Mouse (Mus musculus) lung, postnatal 10 days (tissue): Measurements from ENCODE around the gene Kif5c.
A peak's percentile ranks its signal among the peaks of the same experiment; 100 is the strongest.

Experiments used
- DNase-seq: peaks from one replicate; pipeline ENCODE4 v3.0.0; 2021

Kif5c gene

DNA sequence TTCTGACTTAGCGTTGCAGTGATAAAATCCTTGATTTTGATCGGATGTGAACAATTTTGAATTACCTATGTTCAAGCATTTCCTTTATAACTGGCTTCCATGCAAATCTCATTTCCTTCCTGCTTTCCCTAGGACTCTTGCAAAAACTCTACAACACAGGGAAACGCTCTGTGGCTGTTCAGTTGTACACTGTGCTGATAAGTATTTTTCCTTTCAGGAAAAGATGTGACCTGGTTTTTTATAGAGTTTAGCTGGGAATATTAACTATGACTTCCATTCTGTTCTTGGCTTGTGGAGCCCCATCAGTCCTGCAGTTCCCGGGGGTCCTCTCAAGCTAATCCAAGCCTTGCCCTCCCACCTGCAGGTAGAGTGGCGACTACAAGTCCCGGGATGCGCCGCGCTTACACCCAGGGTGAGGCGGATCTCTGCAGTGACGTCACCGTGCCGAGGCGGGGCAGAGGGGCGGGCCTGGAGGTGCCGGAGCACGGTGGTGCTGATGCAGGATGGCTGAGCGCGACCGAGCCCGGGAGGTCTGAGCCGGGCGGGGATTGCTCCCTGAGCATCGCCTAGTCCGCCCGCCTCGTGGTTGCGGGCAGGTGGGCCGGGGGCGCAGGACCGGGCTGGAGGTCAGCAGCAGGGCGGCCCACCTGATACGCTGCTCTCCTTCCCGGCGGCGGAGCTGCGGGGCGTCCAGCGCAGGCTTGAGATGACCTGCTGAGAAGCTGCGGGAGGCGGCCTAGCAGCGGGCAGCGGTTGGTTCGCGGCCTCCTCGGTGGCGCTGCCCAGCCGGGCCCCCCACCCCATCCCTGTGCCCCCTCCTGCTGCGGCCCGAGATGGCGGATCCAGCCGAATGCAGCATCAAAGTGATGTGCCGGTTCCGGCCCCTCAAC, at the start of gene Kif5c:
TSS of gene Kif5c (plus strand) at position 470 of the 890 bp plus-strand sequence.
- DNase-seq: peak; percentile 84

DNA sequence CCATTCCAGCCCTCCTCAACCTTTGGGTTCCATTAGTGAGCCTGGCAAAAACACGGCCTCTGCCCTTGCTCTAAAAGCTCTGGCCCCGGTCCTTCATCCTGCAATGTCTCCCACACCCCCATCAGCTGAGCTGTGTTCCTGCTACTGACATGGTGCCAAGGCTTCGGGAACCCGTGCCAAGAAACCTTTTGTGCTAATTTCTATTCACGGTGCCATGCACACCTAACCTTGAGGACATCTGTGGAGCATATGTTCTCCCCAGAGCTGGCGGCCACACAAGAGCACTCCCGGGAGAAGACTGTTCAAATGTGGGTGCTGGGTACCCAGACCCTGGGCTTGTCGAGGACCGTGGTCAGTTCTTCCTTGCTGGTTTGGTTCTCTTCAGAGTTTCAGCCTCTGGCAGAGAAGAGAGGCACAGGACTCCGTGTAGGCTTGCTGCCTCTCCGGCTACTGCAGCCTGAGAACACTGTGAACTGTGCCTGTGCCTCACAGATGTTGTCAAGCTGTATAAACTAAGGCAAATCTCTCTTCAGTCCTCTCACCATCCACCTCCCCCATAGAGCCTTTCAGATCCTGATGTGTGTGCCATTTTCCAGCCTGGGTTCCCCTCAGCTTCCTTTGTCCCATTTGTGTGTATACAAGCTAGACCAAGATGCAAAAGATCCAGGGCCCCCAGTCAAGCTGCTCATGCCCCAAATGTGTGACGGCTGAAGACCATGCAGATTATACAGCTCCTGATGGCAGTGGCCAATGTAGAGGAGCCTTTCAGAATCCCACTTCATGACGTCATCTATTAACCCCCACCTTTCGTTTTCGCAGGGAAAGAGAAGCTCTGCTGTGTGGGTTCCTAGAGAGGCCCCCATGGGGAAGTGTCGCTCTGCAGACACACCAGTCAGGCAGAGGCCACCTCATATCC, 49.0 kb upstream of the Kif5c start:
- DNase-seq: no peak

DNA sequence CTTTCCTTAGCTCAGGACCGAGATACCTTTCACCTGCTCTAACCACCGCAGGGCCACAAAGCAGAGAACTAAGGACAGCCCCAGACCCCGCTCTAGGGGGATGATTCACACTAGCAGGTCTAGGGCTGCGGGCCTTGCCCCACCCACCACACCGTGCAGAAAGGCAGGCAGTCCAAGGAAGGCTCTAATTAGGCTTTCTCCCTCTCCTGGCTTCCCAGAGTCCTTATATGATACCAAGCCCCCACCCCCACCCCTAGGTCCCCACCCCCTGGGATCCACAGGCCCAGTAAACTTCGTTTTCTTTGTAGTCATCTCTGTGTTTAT, 48.4 kb upstream of the Kif5c start:
- DNase-seq: no peak

DNA sequence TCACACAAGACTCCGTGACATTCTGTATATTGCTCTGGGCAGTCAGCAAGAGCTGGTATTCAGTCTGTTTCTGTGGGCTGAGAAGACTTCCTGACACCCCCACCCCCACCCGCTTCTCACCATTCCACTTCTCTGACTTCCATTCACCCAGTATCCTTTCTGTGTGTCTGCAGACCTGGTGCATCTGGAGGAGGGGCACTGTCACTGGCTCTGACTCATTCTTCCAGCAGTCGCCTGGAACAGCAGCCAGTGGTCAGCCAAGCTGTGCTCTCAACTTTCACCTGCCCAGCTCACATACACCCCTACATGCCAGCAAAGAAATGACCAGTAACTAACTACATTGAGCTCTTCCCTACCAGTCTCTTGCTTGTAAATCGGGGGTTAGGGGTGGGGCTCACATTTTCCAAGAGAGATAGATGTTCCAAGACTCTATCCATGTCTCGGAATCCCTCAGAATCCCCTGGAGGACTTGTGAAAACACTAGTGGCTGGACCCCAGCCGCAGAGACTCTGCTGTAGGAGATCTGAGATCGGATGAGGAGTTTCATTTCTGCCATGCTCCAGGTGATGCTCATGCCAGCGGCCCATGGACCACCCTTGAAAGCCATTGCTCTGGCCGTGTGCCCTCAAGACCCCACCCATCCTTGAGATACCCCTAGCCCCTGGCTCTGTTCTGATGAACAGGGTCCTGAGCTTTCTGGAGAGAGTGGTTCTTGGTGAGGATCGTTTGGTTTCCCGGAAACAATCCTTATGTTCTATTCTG, 47.8 kb upstream of the Kif5c start:
- no peak for DNase-seq

DNA sequence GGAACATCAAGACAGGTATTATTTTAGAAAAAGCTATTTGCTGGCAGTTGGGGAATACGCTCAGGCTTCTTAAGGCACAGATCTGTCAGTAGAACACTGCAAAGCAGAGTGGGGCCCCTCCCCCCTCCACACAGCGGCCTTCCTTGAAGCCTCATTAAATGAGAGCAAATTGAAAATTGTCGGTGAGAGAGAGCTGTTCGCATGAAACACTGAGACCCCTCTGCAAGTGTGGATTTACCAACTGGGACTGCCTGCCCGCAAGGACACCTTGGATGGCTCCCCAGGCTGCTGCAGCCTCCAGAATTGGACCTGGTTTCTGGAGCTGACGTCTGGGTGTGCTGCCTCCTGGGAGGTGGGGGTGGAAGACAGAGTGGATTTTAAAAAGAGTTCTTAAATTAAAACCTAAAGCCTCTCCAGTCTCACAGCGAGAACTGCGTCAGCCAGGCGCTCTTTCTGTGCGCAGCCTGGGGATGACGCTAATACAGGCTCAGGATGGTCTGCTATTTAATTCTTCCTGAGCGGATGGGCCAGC, 46.9 kb upstream of the Kif5c start:
- DNase-seq: no peak

DNA sequence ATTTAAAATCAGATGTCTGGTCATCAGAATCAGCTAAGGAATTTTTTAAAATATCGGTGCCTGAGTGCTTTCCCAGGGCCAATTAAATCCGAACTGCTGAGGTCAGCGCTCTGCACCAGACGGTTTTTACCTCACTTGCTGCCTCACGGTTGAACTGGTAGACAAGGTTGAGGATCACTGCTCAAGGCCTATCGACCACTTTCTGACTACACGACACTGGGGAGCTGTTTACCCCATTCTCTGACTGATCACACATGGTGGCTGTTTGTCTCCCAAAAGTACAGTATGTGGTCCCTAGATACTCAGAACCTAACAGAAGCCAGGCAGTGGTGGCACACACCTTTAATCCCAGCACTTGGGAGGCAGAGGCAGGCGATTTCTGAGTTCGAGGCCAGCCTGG, 46.4 kb upstream of the Kif5c start:
- no peak for DNase-seq

DNA sequence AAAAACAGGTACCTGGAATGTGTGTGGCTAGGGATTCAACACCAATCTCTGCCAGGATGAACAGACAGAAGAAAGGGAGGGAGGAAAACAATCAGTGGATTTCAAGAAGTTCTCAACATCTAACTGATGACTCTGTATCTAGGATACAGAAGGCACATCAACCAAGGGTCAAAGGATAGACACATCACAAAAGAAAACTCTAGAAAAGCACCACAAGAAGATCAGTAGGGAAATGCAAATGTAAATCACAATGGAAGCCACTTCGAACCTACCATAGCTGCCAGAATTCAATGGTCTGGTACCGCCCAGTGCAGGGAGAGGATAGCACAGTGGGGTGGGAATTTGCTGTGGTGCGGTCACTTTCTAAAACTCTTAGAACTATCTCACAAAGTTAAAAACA, 45.8 kb upstream of the Kif5c start:
- DNase-seq: no peak

DNA sequence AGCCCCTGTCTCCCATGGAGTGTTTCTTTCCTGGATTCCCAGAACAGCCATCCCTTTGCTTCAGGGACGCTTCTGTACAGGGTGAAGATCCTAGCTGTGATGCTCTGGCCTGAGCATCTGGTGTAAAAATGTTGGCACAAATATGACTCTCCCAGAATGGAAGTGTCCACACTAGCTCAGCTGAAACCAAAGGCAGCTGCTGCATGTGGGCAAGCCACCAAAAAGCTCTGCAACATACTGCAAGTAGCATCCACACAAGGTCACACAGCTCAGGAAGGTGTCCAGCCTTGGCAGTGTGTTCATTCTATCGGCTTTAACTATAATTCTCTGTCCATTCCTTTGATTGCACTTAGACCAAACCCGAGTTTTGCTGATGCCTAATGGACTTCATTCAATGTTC, 38.5 kb upstream of the Kif5c start:
- DNase-seq: no peak

DNA sequence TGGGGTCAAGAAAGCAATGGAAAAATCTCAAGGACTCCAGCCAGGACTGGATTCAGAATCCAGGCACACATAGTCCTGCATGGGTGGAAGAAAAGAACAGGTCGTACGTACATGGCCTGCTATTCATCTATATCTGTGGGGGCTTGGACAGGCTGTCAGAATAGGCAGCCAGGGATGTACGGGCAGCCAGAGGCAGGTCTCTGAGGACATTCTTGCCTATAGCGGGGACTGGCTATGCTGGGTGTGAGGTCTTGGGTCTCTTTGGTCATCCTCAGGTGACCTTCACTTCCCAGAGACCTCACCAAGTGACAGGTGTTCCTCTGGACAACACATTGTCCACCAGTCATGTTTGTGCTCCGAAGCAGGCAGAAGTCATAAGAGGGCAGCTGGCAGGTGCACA, 36.6 kb upstream of the Kif5c start:
- DNase-seq: no peak

DNA sequence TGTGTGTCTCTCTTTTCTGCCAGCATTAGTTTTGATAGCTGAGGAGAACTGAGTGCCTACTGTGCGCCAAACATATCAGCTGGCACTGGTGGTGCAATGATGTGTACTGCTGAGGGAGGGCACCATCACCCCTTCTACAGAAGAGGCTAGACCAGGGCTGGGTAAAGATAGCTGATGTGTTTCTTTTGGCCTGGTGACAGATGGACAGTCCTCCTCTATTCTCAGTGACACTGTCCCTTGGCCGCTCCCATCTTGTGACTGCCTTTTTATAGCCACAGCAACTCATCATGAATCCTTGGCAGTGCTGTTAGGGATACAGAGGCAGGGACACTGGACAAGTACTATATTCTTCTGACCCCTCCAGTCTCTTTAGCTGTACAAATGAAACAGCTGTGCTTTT, 35.8 kb upstream of the Kif5c start:
- DNase-seq: no peak

DNA sequence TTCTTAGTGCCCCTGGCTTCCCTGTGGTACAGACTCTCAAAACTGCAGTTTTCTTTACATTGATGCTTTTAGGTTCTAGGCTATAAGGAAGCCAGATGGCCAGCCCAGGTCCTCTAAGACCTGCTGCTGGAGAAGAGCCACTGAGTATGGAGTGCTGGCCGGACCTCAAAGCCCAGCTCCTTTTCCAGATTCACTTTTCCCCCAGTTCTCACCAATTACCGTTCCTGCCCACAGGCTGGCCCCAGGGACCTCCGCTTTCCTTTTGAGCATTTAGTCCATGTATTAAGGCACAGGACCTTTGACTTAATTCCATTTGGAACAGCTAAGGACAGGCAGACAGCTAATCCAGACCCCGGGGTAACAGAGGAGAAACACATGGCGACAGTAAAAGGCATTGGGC, 28.6 kb upstream of the Kif5c start:
- DNase-seq: no peak

DNA sequence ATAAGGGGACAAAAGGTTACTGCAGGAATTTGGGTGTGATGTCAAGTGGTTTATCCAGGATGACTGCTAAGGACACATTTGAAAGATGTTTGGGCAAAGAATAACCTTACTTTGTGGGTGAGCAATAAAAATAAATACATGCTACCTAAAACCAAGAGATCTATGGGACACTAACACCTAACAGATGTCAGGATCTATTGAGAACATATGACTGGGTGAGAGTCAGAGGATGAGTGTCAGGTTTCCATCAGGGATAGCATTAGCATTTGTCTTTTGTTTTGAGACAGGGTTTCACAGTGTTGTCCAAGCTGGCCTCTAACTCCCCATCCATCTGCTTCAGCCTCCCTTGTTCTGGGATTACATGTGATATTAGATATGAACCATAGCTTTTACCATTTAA, 26.2 kb upstream of the Kif5c start:
- DNase-seq: no peak

DNA sequence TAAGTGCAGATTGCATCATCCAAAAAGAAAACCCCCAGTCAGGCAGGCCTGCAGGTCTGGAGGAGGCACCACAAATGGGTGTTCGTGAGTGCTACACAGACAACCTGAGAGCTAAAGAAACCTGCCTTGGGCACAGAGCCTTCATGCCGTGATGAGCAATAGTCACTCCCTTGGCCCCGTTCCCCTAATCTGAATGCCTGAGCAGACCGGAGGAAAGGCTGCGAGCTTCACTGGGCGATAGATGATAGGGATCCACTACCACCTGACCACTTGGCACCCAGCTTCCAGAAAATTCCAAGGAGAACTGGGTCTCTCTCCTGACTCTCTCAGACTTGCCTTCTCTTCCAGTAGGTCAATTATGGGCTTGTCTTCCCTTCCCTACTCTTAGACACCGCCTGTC, 24.2 kb upstream of the Kif5c start:
- DNase-seq: no peak

DNA sequence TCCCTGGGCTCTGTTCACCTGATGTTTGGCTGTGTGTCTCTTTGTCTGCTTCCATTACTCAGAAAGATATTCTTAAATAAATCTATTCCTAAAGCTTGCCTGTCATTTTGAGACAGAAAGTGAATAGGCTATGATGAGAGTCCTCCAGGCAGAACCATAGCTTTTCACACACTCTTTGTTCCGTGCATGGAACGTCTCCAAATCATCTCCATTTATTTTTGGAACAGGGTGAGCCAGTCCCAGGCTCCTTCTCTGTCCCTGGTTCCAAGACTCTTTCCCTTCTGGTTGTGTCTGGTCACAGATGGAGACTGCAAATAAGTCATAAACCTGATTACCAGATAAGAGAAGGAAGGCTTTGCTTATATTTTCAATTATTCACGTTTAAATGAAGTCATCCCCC, 22.8 kb upstream of the Kif5c start:
- DNase-seq: no peak

DNA sequence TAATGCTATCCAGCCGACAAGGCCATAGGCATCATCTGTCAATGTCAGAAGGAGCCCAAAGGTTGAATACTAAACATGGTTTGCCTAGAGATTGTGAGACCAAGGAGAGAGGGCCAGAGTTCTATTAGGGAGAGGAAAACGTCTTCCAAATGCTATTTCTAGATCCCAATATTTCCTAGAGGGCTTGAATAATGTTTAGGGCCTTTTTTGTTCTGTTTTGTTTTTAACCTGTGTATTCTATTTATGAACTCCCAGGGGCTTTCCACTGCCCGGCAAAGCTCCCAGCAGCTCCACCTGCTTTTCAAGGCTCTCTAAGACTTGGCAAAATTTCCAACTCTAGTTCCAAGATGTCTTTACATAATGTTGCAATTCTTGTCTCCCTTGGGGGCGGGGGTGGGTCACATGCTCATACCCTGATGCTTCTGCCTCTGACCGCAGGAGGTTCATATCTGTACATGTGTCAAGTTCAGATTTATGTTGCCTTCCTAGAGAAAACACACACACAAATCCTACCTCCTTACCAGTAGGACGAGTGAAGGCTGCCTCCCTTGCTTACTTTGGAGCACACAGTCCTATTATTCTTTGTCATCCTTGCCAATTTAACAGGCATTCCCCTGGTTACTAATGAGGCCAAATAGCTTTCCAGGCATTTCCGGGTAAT, 18.9 kb upstream of the Kif5c start:
- DNase-seq: no peak

DNA sequence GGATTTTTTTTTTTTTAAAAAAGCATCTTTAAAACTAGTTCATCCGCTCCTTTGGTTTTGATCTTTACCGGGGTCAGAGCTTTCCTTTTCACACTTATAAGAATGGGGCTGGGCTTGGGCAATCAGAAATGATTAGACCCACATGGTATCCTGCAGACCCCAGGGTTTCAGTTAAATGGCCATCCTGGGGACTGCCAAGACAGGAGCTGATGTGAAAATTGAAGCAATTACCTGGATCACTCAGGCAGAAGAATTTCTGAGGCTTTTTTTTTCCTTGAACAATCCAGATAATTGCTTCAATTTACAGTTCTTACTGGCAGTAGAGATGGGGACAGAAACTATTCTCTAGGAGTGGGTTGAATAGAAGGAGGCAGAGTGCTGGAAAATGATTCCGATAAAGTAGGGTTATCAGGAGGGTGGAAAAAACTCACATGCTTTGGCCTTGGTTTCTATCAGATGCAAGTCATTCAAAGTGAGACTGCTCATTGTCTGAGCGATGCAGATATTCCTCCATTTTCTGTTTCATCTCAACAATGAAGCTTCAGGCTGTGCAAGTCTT, 16.2 kb upstream of the Kif5c start:
- no peak for DNase-seq

DNA sequence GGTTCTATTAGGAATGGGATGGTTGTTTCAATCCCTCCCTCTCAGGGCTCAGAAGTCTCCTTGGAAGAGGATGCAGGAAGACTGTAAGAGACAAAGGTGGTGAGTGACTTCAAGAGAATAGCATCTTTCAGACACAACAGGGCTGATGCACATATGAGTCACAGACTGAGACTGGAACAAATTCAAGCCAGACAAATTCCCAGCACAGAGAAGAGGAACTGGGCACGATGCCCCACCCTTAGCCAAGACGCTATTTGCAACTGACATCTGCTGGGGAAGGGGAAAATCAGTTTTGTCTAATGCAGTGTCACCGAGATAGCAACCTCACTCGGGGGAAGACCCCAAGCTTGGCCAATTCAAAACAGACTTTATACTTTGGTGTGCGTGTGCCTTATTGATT, 9.5 kb upstream of the Kif5c start:
- DNase-seq: no peak

DNA sequence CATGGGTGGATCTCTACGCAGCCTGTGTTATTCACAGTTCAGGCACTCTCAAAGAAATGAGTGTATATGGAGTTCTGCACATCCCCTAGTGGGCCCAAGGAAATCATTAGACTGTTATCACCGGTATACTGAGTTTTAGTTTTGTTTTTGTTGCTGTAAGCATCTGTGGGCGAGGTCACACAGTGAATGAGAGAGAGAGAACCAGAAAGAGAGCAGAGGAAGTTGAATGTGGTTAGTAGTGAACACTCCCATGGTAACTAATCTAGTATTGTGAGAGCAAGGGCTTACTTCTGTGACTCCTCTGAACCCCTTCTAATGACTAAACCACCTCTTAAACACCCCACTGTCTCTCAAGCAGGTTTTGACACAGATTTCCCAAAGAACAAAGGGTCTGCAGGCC, 2.3 kb upstream of the Kif5c start:
- no peak for DNase-seq

DNA sequence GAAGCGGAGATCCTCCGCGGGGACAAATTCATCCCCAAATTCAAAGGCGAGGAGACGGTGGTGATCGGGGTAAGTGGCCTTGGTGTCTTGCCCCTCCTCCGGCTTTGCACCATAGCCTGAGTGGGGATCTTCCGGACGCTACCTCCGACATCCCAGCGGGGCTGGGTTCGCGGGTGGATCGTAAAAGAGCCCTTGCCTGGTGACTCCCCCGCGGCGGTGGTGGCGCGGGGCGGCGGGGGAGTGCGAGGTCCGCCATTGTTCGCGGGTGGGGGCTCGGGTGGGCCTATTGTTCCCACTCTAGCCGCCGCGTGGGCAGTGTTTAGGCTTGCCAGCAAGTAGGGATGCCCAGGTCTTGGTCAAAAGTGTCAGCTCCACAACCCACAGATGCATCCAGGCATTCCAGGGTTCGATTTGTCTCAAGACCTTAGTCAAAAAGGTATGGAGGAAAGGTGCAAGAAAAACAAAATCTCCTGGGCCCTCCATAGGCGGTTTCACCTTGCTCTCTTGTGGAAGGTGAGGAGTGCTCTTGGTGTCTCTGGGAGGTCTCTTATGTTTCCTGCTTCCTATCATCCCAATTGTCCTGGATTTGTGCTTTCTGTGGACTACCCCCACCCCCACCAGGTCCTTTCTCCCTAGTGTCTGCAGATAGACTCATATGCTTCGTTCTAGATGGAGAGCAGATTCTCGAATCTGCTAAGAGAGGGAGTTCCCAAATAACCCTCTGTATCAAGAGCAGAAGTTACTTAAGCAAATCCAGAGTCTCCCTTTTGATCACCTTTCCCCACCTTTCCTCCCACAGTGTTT, 823 bp downstream of the Kif5c start:
- DNase-seq: no peak

DNA sequence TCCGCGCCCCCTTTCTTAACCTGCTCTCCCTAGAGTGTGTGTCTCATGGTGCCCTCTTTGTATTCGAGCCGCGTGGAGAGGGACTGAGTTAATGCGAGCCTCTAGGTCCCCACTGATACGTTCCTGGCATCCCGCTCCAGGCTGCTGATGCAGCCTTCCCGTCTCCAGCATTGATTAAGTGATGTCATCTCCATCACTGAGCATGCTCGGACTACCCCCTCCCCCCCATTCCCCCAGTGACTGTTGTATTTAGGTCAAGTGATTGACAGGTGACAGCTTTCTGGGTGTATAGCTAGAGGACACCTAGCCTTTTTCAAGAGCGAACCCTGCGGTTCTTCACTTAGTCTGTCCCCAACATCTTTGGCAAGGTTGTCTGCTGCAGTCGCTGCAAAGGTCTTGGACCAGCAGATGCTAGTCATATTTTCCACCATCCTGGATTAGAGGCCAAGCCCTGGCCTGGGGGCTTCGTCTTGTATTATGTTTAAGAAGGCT, 1.6 kb downstream of the Kif5c start:
- DNase-seq: no peak

DNA sequence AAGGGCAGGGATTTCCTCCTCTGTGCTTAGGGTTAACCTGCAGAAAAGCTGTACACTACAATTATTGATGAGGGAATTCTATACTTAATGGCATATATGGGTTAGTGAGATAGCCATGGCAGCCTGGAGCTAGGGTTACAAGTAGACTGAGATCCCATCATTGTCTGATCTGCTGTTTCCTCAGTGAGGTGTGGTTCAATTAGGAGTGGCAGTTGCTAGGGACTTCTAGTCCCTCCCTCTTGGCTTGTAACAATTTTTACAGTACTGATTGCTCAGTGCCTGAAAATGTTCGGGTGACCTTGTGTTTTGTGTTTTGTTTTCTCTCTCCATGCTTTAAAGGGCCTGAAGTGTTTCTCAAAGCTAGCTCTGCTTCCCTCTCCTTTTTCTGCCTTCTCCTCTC, 2.1 kb downstream of the Kif5c start:
- DNase-seq: no peak
